Mouse (Mus musculus) forebrain, embryonic 15.5 days (tissue): ENCODE results near the gene Neurod4. TPM values are rescaled to one million over a fixed set of nuclear protein-coding genes. Genes with fewer than 3 reads are reported as not detected.

Source experiments
- ATAC-seq: fragments of 200-750 bp; cut with Nextera tagmentation; replicated peaks from 2 replicates; pipeline ENCODE4 v1.8.0; 2017; ENCODE audit warnings: mild to moderate bottlenecking, moderate TSS enrichment, moderate library complexity
- H3K27ac ChIP-seq: fragments of 300-500 bp; sonication (generic); replicated peaks from 2 replicates; pipeline ENCODE4 v1.5.1; 2015; ENCODE audit warnings: mild to moderate bottlenecking, inconsistent platforms
- H3K27me3 ChIP-seq: fragments of 300-500 bp; sonication (generic); 2 replicates; pipeline ENCODE4 v1.6.1; 2015; ENCODE audit warnings: inconsistent platforms
- H3K36me3 ChIP-seq: fragments of 300-500 bp; sonication (generic); 2 replicates; pipeline ENCODE4 v1.6.1; 2015; ENCODE audit warnings: mild to moderate bottlenecking, inconsistent platforms
- H3K4me1 ChIP-seq: fragments of 300-500 bp; sonication (generic); 2 replicates; pipeline ENCODE4 v1.6.1; 2015; ENCODE audit warnings: inconsistent platforms
- H3K4me2 ChIP-seq: fragments of 300-500 bp; sonication (generic); replicated peaks from 2 replicates; pipeline ENCODE4 v1.6.1; 2015; ENCODE audit warnings: mild to moderate bottlenecking, inconsistent platforms
- H3K4me3 ChIP-seq: fragments of 300-500 bp; sonication (generic); 2 replicates; pipeline ENCODE4 v1.5.1; 2015; ENCODE audit warnings: mild to moderate bottlenecking, inconsistent platforms
- H3K9ac ChIP-seq: fragments of 300-500 bp; sonication (generic); replicated peaks from 2 replicates; pipeline ENCODE4 v1.6.1; 2015; ENCODE audit warnings: mild to moderate bottlenecking, inconsistent platforms
- H3K9me3 ChIP-seq: fragments of 300-500 bp; sonication (generic); 2 replicates; pipeline ENCODE4 v1.6.1; 2016; ENCODE audit warnings: inconsistent platforms
- WGBS: fragments of 180-500 bp; shearing (Covaris S2); methylation state at CpG from one replicate; pipeline ENCODE4 v1.1.7; 2015; ENCODE audit warnings: mixed read lengths; 5-methylcytosine and 5-hydroxymethylcytosine counted together
- polyA plus RNA-seq: library from polyadenylated mRNA; unstranded; fragments of >200 nt; fragmentation: Nextera tagmentation; extraction: Ambion mirVana; gene quantifications from 2 replicates; pipeline ENCODE4 v1.2.1, GENCODE M21; 2015

Gene Neurod4
- polyA plus RNA-seq, 1 experiment from 2014 or later = 4.3 TPM

- no peaks in the 10 kb centered on the region for H3K27me3 ChIP-seq
- H3K4me2 ChIP-seq = no peak overlapping the region
- 15% methylated on average over 3 of the region's 3 CpGs for whole genome bisulfite sequencing
- no peak overlapping the region for H3K4me3 ChIP-seq
- no peak overlapping the region for H3K27ac ChIP-seq
- no peak overlapping the region for H3K9ac ChIP-seq
- peaks cover 11% of the 10 kb centered on the region; the same call in 1 of the 2 replicates for H3K4me1 ChIP-seq
- no peaks in the 10 kb centered on the region for H3K9me3 ChIP-seq
- no peaks in the 10 kb centered on the region for H3K36me3 ChIP-seq
- ATAC-seq = peak; percentile 60
Measured at GRCm38 (mm10) chr10:130293741-130294408, 13.8 kb upstream of the Neurod4 start.

DNA sequence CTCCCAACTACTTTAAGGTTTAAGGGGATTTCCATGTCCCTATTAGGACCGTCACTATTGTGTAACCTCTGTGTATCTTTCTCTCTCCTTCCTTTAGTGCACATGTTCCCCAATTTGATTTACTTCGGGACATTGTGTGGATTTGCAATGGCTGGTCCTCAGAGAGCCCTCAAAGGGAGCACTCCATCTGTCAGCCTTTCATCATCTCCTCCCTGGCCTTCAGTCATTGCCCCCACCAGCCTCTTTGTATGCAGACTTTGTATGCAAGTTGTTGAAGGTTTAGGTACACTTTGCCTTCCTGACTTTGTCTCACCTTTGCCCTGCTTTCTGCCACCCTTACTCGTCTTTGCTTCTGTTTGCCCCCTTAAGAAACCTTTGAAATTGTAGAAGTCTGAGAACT, 8.0 kb upstream of the Neurod4 start:
- no peak overlapping the region for H3K27ac ChIP-seq
- H3K9me3 ChIP-seq = no peaks in the 10 kb centered on the region
- no peaks in the 10 kb centered on the region for H3K27me3 ChIP-seq
- H3K36me3 ChIP-seq = no peaks in the 10 kb centered on the region
- WGBS = 48% methylated on average over 3 of the region's 3 CpGs
- H3K4me3 ChIP-seq = no peak overlapping the region
- no peak overlapping the region for H3K9ac ChIP-seq
- H3K4me1 ChIP-seq = no peaks in the 10 kb centered on the region
- no peak overlapping the region for H3K4me2 ChIP-seq
- no peak for ATAC-seq

GRCm38 (mm10) chr10:130287201-130287600, 7.2 kb upstream of the Neurod4 start:
- 53% methylated on average over 1 of the region's 1 CpGs for WGBS
- no peak overlapping the region for H3K4me3 ChIP-seq
- no peaks in the 10 kb centered on the region for H3K9me3 ChIP-seq
- no peaks in the 10 kb centered on the region for H3K36me3 ChIP-seq
- H3K9ac ChIP-seq = no peak overlapping the region
- H3K27me3 ChIP-seq = no peaks in the 10 kb centered on the region
- no peak overlapping the region for H3K27ac ChIP-seq
- no peak for ATAC-seq
- no peaks in the 10 kb centered on the region for H3K4me1 ChIP-seq
- H3K4me2 ChIP-seq = no peak overlapping the region

DNA sequence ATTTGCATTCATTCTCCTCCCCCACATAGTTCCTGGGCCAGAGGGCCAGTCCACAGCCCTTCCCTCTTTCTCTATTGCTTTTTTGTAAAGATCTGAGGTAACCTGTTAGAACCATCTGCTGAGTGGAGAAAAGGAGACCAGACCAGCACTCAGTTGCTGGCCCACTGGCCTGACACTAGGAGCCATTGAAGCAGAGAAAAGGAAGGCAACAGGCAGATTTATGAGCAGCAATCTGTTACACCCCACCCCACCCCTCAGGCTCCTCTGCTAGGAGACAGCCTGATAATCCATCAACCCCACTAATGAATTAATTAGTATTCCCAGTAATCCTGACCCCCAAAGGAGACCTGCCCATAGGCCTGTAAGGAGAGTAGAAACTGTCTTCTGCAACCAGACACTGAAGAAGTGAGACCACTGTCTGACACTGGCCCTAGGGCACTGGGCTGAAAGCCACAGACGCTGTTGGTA, 2.0 kb upstream of the Neurod4 start:
- Histone ChIP-seq H3K27ac (no peak overlapping the region), H3K9ac (no peak overlapping the region), H3K4me2 (no peak overlapping the region), H3K4me3 (no peak overlapping the region), H3K27me3 (no peaks in the 10 kb centered on the region), H3K4me1 (no peaks in the 10 kb centered on the region), H3K36me3 (no peaks in the 10 kb centered on the region), H3K9me3 (no peaks in the 10 kb centered on the region)
- WGBS = 20% methylated on average over 1 of the region's 1 CpGs
- ATAC-seq = peak; percentile 84

GRCm38 (mm10) chr10:130276496-130276895, 3.5 kb downstream of the Neurod4 start:
- Histone ChIP-seq H3K9me3 (no peaks in the 10 kb centered on the region), H3K27me3 (no peaks in the 10 kb centered on the region), H3K4me1 (no peaks in the 10 kb centered on the region), H3K9ac (no peak overlapping the region), H3K4me3 (no peak overlapping the region), H3K36me3 (no peaks in the 10 kb centered on the region), H3K27ac (no peak overlapping the region), H3K4me2 (no peak overlapping the region)
- WGBS = 57% methylated on average over 2 of the region's 2 CpGs
- ATAC-seq = no peak

DNA sequence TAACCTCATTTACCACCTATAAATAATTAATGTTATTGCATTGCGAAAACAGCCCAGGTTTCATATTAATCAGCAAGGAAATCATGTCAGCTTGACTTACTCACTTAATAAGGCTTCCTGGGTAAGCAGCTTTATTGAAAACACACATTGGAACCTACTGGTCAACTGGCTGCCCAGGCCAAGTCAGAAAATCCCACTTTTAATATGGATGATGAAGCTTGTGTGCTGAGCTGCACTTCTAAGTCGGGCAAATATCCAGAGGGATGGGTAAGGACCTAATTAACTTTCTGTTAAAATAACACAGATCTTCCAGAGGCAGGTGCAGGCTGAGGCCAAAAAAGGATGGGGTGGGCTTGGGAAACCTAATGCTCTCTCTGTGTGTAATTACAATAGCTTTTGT, 4.3 kb downstream of the Neurod4 start:
- no peaks in the 10 kb centered on the region for H3K27me3 ChIP-seq
- no peak overlapping the region for H3K4me2 ChIP-seq
- no peaks in the 10 kb centered on the region for H3K9me3 ChIP-seq
- no peak for ATAC-seq
- WGBS = 27% methylated on average over 2 of the region's 2 CpGs
- no peaks in the 10 kb centered on the region for H3K36me3 ChIP-seq
- no peak overlapping the region for H3K27ac ChIP-seq
- H3K9ac ChIP-seq = no peak overlapping the region
- H3K4me1 ChIP-seq = no peaks in the 10 kb centered on the region
- H3K4me3 ChIP-seq = no peak overlapping the region

DNA sequence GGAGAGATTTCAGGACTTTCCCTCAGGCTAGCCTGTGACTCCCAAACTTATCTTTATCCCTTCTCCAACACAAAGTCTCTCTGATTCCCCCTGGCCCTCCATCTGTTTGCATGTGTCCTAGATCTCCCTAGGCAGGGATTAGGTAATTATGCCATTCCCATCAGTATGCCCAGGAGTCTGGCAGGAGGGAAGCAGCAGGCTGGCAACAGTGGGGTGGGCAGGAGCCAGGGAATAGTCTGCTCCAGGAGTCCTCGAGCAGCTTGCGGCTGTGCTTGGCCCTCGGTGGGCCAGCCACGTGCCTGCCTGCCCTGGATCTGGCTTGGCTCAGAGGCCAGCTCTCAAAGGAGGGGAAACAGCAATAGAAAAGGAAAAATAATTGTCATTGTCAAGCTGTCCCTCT, 16.8 kb downstream of the Neurod4 start:
- H3K4me2 ChIP-seq = no peak overlapping the region
- WGBS = 42% methylated on average over 4 of the region's 4 CpGs

GRCm38 (mm10) chr10:130259483-130259882, 20.6 kb downstream of the Neurod4 start:
- WGBS = 52% methylated on average over 1 of the region's 1 CpGs
- H3K4me3 ChIP-seq = no peak overlapping the region

More for the DNA sequence above, 16.8 kb downstream of the Neurod4 start:
- Histone ChIP-seq H3K36me3 (no peaks in the 10 kb centered on the region), H3K27me3 (no peaks in the 10 kb centered on the region), H3K4me3 (no peak overlapping the region), H3K9me3 (no peaks in the 10 kb centered on the region), H3K27ac (peak overlapping the region; percentile 36), H3K9ac (no peak overlapping the region), H3K4me1 (0 out of 2 replicates have a peak, but pooled peaks cover 3% of the 10 kb centered on the region)
- ATAC-seq = peak; percentile 93

GRCm38 (mm10) chr10:130244271-130244670, 35.8 kb downstream of the Neurod4 start:
- Histone ChIP-seq H3K9me3 (no peaks in the 10 kb centered on the region), H3K4me2 (no peak overlapping the region), H3K4me1 (no peaks in the 10 kb centered on the region), H3K9ac (no peak overlapping the region), H3K4me3 (no peak overlapping the region), H3K27me3 (no peaks in the 10 kb centered on the region), H3K27ac (no peak overlapping the region), H3K36me3 (no peaks in the 10 kb centered on the region)
- WGBS = 14% methylated on average over 2 of the region's 2 CpGs
- ATAC-seq = 0 out of 2 replicates have a peak, but pooled peaks have one; percentile 55

More at GRCm38 (mm10) chr10:130259483-130259882, 20.6 kb downstream of the Neurod4 start:
- Histone ChIP-seq H3K9ac (no peak overlapping the region), H3K9me3 (no peaks in the 10 kb centered on the region), H3K36me3 (no peaks in the 10 kb centered on the region), H3K27ac (no peak overlapping the region), H3K4me2 (no peak overlapping the region), H3K4me1 (0 out of 2 replicates have a peak, but pooled peaks cover 3% of the 10 kb centered on the region), H3K27me3 (no peaks in the 10 kb centered on the region)
- ATAC-seq = no peak

DNA sequence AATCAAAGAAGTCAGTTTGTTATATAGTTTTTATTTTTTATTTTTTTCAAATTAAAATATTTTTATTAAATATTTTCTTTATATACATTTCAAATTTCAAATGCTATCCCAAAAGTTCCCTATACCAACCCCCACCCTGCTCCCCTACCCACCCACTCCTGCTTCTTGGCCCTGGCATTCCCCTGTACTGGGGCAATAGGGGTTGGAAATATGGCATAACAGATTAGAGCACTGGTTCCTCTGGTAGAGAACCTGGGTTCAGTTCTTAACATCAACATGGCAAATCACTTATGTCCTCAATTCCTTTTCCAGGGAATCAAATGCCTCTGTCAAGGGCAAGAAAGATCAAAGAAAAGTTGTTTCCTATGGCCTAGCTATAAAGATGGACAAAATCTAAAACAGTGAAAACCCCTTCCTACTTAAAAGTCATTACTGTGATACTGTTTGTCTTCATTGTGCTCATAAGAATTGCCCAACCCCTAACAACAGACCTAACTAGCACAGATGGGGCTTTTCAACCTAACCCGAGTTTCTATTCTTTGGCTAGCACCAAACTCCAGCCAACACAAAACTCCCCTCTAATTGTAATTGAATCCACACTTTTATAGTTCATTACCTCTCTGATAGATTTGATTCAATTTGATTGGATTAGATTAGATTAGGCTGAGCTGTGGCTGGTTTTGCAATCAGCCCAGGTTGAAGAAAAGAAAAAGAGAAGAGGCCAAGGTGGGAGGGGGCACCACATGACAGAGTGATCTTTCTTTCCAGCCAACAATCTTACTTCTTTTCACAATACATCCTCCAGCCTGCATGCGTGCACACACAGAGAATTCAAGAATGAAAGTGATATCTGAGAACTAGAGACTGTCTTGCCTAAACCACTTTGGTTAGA, 41.5 kb downstream of the Neurod4 start:
- H3K9me3 ChIP-seq = no peaks in the 10 kb centered on the region
- ATAC-seq = peak; percentile 72
- H3K4me1 ChIP-seq = no peaks in the 10 kb centered on the region
- WGBS = 6% methylated on average over 2 of the region's 2 CpGs
- H3K27ac ChIP-seq = no peak overlapping the region
- no peaks in the 10 kb centered on the region for H3K27me3 ChIP-seq
- H3K36me3 ChIP-seq = no peaks in the 10 kb centered on the region
- H3K9ac ChIP-seq = no peak overlapping the region
- no peak overlapping the region for H3K4me2 ChIP-seq
- no peak overlapping the region for H3K4me3 ChIP-seq

GRCm38 (mm10) chr10:130234576-130234975, 45.5 kb downstream of the Neurod4 start:
- Histone ChIP-seq H3K27me3 (no peaks in the 10 kb centered on the region), H3K9ac (no peak overlapping the region), H3K4me3 (no peak overlapping the region), H3K4me2 (no peak overlapping the region), H3K36me3 (no peaks in the 10 kb centered on the region), H3K4me1 (no peaks in the 10 kb centered on the region), H3K27ac (no peak overlapping the region), H3K9me3 (no peaks in the 10 kb centered on the region)
- ATAC-seq = no peak
- 47% methylated on average over 1 of the region's 1 CpGs for WGBS

GRCm38 (mm10) chr10:130232117-130232516, 47.9 kb downstream of the Neurod4 start:
- ATAC-seq = no peak

More at GRCm38 (mm10) chr10:130232117-130232516, 47.9 kb downstream of the Neurod4 start:
- H3K4me1 ChIP-seq = no peaks in the 10 kb centered on the region
- H3K9me3 ChIP-seq = no peaks in the 10 kb centered on the region
- no peak overlapping the region for H3K4me2 ChIP-seq
- no peaks in the 10 kb centered on the region for H3K36me3 ChIP-seq
- 63% methylated on average over 1 of the region's 1 CpGs for WGBS
- no peak overlapping the region for H3K9ac ChIP-seq
- H3K27ac ChIP-seq = no peak overlapping the region
- H3K27me3 ChIP-seq = no peaks in the 10 kb centered on the region
- no peak overlapping the region for H3K4me3 ChIP-seq
